Comparison of ENCODE assay signal across 17 mouse cellular contexts in the genomic region with DNA sequence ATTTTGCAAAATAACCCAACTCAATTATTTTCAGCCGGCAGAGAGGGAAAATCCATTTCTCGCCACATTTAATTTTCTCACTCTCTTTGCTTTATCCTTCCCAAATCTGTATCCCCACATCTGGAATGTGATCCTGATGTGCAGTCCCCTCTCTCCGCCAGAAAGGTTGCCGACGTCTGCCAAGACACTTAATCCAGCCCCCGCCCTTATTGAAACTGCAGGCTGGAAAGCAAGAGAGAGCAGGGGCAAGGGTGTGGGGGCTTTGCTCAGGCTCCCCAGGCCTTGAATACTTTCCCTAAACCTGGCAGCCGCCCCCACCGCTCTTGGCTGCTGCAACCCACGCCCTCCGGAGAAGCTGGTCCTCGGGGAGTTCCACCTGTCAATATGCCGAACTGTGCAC.
"Had no signal": no experiment of that assay in that cellular context is flagged by ENCODE, and none has a peak within 500 bp of the region (broad histone marks: within the 10 kb centered on the region; RNA-seq: fewer than 3 reads in every experiment).

No protein-coding gene starts in this region.

- H3K9me3 ChIP-seq: liver, embryonic 15.5 days; neural tube, embryonic 13.5 days; stomach, embryonic 15.5 days had no signal

- H3K9ac ChIP-seq: liver, embryonic 15.5 days; neural tube, embryonic 13.5 days; stomach, embryonic 15.5 days had no signal

- ATAC-seq: lung, postnatal 0 days; midbrain, embryonic 16.5 days had no signal

- DNase-seq: kidney, adult 18-20 months; kidney, postnatal 10 days; kidney, postnatal 4 days; left cerebral cortex, postnatal 4 days; lung, adult 2 months; lung, postnatal 36 days; retina, postnatal 1 day; thymus, adult 18-20 months; thymus, postnatal 14 days had no signal

- H3K4me2 ChIP-seq: liver, embryonic 11.5 days; liver, embryonic 15.5 days; midbrain, embryonic 11.5 days; neural tube, embryonic 13.5 days; stomach, embryonic 15.5 days had no signal

- H3K27me3 ChIP-seq: neural tube, embryonic 13.5 days; stomach, embryonic 15.5 days had no signal

- H3K27ac ChIP-seq: layer of hippocampus, adult 2 months; liver, embryonic 15.5 days; neural tube, embryonic 13.5 days; stomach, embryonic 15.5 days had no signal

- H3K36me3 ChIP-seq: liver, embryonic 15.5 days; neural tube, embryonic 13.5 days; stomach, embryonic 15.5 days had no signal

- H3K4me3 ChIP-seq: layer of hippocampus, adult 2 months; liver, embryonic 15.5 days; neural tube, embryonic 13.5 days; stomach, embryonic 15.5 days had no signal

- H3K4me1 ChIP-seq: liver, embryonic 15.5 days had no signal
